Mouse (Mus musculus) cerebellum, postnatal 4 days (tissue): ENCODE data around the gene Aldh1a3.

ENCODE experiments used
- DNase-seq, 2 experiments: peaks; one replicate each; pipeline ENCODE4 v3.0.0; 2022; ENCODE audit warnings: low spot score in 2 of 2, mixed read lengths in 1 of 2

The Aldh1a3 gene

GRCm38 (mm10) chr7:66369934-66370445 lies 57.3 kb downstream of the Aldh1a3 start:
- DNase-seq: no peak

- no peak for DNase-seq
Observed at GRCm38 (mm10) chr7:66369071-66369933, 58.0 kb downstream of the Aldh1a3 start.

DNA sequence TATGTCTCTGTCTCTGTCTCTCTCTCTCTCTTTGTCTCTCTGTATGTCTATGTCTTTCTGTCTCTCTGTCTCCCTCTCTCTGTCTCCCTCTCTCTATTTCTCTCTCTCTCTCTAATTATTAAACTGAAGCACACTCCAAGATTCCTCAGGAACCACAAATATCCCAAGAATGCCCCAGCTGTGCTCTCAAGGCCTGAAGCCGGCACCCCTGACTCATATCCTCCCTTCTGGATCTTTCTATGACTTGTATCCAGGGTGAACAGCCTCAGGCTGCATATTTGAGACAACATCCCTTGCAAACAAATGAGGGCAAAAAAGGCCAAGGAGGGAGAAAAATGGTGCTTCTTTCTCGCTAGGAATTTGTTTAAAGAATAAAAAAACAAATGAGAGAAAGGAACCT lies 61.4 kb downstream of the Aldh1a3 start, which contains the start of gene Gm10974:
Gene Gm10974, plus strand, starts transcription at position 2 of the 400 bp plus-strand sequence.
- no peak for DNase-seq

- DNase-seq: no peak
Observed at GRCm38 (mm10) chr7:66365411-66365810, 61.9 kb downstream of the Aldh1a3 start.

GRCm38 (mm10) chr7:66364491-66364890 lies 62.8 kb downstream of the Aldh1a3 start:
- DNase-seq: no peak

- DNase-seq: no peak
Observed at GRCm38 (mm10) chr7:66359044-66359443, 68.3 kb downstream of the Aldh1a3 start.

DNA sequence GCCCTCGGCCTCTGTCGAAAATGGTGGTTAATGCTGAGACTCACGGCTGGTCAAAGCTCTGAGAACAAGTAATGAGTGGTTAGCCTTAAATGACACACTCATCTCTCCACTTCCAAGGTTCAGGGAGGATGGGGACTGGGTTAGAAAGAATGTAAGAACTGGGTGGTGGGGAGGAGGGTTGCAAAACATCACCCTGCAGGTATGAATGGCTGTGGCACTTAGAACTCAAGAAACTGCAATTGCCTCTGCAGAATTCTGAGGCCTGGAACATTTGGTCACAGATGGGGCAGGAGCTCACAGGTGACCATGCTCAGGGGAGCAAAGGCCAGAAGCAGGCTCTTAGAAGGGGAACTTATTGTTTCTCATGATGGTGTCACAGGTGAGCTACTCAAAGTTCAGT lies 68.9 kb downstream of the Aldh1a3 start:
- DNase-seq: no peak

DNA sequence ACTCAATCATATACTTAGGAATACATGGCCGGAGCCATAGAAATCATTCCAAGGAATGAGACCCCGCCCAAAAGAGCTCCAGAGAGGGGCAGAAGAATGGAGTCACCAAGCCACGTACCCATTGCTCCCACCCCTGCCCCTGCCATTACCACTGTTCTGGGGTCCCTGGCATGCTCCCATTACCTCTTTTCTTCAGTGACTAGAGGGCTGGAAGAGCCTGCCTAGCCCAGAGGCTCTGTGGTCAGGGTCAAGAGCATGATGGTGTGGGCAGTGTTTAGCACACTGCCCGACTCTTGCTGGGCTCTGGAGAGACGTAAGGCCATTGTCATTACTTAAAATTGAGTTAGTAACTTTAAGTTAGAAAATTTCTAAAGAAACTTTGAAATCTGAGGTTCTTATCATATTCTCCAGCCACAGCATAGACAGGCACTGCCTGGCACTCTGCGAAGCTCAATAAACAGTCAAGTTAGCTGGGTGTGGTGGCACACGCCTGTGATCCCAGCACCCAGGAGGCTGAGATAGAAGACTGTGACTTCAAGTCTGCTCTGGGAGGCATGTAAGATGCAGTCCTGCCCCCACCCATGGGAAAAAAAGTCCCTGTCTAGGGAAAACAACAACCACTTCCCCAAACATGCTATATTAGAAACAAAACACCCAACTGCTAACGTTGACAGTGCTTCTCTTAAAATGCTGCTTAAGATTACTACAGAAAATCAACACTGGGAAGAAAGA lies 71.4 kb downstream of the Aldh1a3 start:
- no peak for DNase-seq

DNA sequence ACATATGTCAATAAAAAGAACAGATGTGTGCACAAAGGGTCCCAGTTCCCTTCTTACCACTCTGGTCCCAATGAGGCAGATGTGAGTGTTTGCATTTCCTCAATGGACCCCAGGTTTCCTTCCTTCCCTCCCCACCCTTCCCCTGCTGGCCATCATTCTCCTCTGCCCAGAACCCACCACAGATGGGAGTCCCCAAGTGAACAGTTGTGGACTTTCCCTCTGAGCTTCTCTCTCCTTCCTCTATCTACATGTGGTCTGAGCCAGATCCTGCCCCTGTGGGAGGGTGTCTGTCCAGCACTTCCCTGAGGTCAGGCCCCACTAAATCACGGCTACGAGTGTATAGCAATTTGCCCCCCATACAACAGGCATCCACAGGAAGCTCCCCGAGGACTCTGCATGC lies 72.4 kb downstream of the Aldh1a3 start:
- no peak for DNase-seq

GRCm38 (mm10) chr7:66351074-66351473 lies 76.2 kb downstream of the Aldh1a3 start:
- no peak for DNase-seq

DNA sequence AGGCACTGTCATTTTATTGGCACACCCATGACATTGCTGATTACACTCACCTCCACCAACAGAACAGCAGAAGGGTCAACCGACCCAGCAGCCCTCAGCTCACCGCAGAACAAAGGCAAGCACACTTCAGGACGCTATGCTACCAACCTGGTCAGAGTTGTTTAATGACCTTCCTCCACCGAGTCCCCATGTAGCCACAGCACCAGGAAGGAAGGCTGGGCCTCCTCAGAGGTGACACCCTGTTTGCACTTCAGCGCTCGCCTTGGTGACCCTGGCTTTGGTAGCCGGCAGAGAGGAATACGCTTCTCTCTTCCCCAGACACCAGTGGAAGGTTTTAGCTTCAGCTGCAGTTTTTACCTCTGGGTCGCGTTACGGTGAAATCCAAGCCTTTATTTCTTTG lies 77.6 kb downstream of the Aldh1a3 start:
- no peak for DNase-seq

GRCm38 (mm10) chr7:66348588-66348987 lies 78.7 kb downstream of the Aldh1a3 start:
- DNase-seq: no peak

- no peak for DNase-seq
Observed at GRCm38 (mm10) chr7:66346959-66347663, 80.2 kb downstream of the Aldh1a3 start.

DNA sequence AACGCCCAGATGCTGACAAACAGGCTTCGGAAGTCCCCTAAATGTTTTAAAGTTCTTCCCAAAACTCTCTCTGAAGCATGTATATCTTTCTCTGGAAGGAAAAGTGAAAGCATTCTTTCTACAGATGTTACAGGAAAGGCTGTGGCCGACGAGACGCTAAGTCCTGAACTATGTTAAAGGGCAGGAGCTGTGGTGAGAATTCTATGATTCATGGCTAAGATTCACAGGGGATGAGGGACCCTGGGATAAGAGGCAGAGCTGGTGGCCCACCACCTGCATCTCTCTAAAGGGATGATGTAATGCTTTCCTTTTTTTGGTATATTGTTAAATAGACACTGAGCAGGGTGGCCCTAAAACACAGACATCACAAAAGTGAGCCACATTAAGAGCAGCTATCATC lies 84.0 kb downstream of the Aldh1a3 start:
- DNase-seq: no peak

DNA sequence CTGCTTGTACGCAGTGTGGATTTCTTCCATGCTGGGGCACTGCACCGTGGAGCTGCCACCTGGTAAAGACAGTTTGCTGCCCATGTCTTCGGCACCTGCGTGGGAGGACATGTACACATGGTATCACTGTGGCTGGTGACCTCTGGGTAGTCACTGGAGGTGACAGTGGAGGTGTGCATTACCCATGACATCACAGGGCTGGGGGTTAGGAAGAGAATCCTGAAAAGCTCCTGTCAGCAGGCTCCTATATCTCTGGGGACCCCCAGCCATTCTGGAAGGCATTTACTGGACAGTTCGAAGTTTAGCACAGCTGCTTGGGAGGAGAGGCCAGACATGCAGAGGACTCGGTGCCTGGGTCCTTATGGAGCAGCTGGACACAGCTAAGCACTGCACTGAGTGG lies 84.5 kb downstream of the Aldh1a3 start:
- DNase-seq: no peak

DNA sequence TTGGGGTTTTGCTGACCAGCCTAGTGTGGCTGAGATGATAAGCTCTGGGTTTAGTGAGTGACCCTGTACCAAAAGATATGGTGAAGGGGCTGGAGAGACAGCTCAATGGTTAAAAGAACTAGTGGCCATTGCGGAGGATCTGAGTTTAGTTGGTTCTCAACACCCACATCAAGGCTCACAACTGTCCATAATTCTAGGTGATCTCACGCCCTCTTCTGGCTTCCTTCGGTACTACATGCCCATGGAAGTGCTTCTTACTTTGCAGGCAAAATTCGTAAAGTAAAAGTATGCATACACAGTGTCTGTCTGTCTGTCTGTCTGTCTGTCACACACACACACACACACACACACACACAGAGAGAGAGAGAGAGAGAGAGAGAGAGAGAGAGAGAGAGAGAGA lies 85.0 kb downstream of the Aldh1a3 start:
- DNase-seq: peak in 1 of 2 experiments; percentile 51
